ENCODE assay signal across 28 mouse cellular contexts in genomic region chr11:67114901-67115300, GRCm38 (mm10). TPM values are rescaled to one million over a fixed set of nuclear protein-coding genes. Genes with fewer than 3 reads are reported as not detected.
"Had no signal": no experiment of that assay in that cellular context is flagged by ENCODE, and none has a peak within 500 bp of the region (broad histone marks: within the 10 kb centered on the region; RNA-seq: fewer than 3 reads in every experiment).

No protein-coding gene starts in this region.

- H3K4me2 ChIP-seq: liver, embryonic 13.5 days; midbrain, embryonic 12.5 days; midbrain, embryonic 15.5 days; neural tube, embryonic 13.5 days had no signal

- H3K36me3 ChIP-seq: liver, embryonic 13.5 days; midbrain, embryonic 12.5 days; midbrain, embryonic 15.5 days; neural tube, embryonic 13.5 days had no signal

- H3K9ac ChIP-seq: liver, embryonic 13.5 days; midbrain, embryonic 12.5 days; midbrain, embryonic 15.5 days; neural tube, embryonic 13.5 days had no signal

- H3K27ac ChIP-seq: liver, embryonic 13.5 days; midbrain, embryonic 12.5 days; midbrain, embryonic 15.5 days; neural tube, embryonic 13.5 days had no signal

- H3K4me3 ChIP-seq: liver, embryonic 13.5 days; midbrain, embryonic 12.5 days; midbrain, embryonic 15.5 days; myocyte; neural tube, embryonic 13.5 days had no signal

- H3K27me3 ChIP-seq: liver, embryonic 13.5 days; midbrain, embryonic 15.5 days; neural tube, embryonic 13.5 days had no signal

- DNase-seq: kidney, adult 9 months; kidney, postnatal 14 days; kidney, postnatal 4 days; liver, embryonic 13.5 days; lung, adult 2 months; lung, postnatal 14 days; lung, postnatal 4 days; retina, postnatal 1 day; right cerebral cortex, postnatal 25 days; thymus, adult 18-20 months; thymus, postnatal 36 days had no signal

- H3K9me3 ChIP-seq: liver, embryonic 13.5 days; midbrain, embryonic 12.5 days; midbrain, embryonic 15.5 days; neural tube, embryonic 13.5 days had no signal

- H3K4me1 ChIP-seq: liver, embryonic 13.5 days; midbrain, embryonic 12.5 days; midbrain, embryonic 15.5 days had no signal

RNA-seq across cellular contexts. Expression of gene Myh3, which starts 36.8 kb away (rescaled TPM):
- total RNA-seq: liver, adult 2 months; megakaryocyte progenitor cell, adult 5-6 weeks; megakaryocyte-erythroid progenitor cell, adult 5-6 weeks; monocyte, adult 5-6 weeks; neutrophil, adult 5-6 weeks had no signal
- polyA plus RNA-seq: liver, adult 2 months; spleen, adult 2 months; urinary bladder, adult 2 months had no signal

RNA-seq across cellular contexts. Expression of gene Myh2, which starts 55.9 kb away (rescaled TPM):
- total RNA-seq: megakaryocyte progenitor cell, adult 5-6 weeks; megakaryocyte-erythroid progenitor cell, adult 5-6 weeks; monocyte, adult 5-6 weeks; neutrophil, adult 5-6 weeks had no signal
- polyA plus RNA-seq: kidney, embryonic 16.5 days; limb, embryonic 11.5 days; liver, adult 2 months; liver, embryonic 13.5 days; liver, embryonic 16.5 days; lung, embryonic 16.5 days; neural tube, embryonic 13.5 days; small intestine, adult 2 months; spleen, adult 2 months; testis, adult 2 months had no signal
